ENCODE assay signal across 27 mouse cellular contexts in genomic region chr12:34989537-34990200, GRCm38 (mm10). TPM values are rescaled to one million over a fixed set of nuclear protein-coding genes. Genes with fewer than 3 reads are reported as not detected.
"Had no signal": no experiment of that assay in that cellular context is flagged by ENCODE, and none has a peak within 500 bp of the region (broad histone marks: within the 10 kb centered on the region; RNA-seq: fewer than 3 reads in every experiment).

No protein-coding gene starts in this region.

- H3K4me3 ChIP-seq: left cerebral cortex, adult 2 months; liver, embryonic 13.5 days; megakaryocyte, embryonic 14.5 days had no signal

- H3K9ac ChIP-seq: liver, embryonic 13.5 days; lung, embryonic 14.5 days had no signal

- H3K27ac ChIP-seq: kidney, postnatal 0 days; left cerebral cortex, adult 2 months; liver, embryonic 13.5 days; macrophage had no signal

- H3K4me1 ChIP-seq: liver, embryonic 13.5 days; megakaryocyte, embryonic 14.5 days had no signal

- ATAC-seq: lung, postnatal 0 days had no signal

- DNase-seq: kidney, adult 2 months; kidney, postnatal 25 days; layer of hippocampus, postnatal 36 days; liver, embryonic 13.5 days; lung, embryonic 14.5 days; midbrain, embryonic 14.5 days; thymus, adult 2 months; thymus, postnatal 25 days had no signal

- H3K9me3 ChIP-seq: liver, embryonic 13.5 days; megakaryocyte, embryonic 14.5 days had no signal

- H3K4me2 ChIP-seq: liver, embryonic 13.5 days; lung, embryonic 14.5 days; midbrain, embryonic 11.5 days had no signal

- H3K36me3 ChIP-seq: liver, embryonic 13.5 days had no signal

- H3K27me3 ChIP-seq: liver, embryonic 13.5 days; megakaryocyte, embryonic 14.5 days had no signal

RNA-seq across cellular contexts. Expression of gene Prps1l1, which starts 5.1 kb away (rescaled TPM):
- total RNA-seq: layer of hippocampus, adult 8-10 months; layer of hippocampus, postnatal 10 days; layer of hippocampus, postnatal 36 days; left cerebral cortex, adult 2 months; left cerebral cortex, postnatal 10 days; left cerebral cortex, postnatal 36 days; midbrain, postnatal 0 days had no signal
- polyA plus RNA-seq: intestine, embryonic 14.5 days; kidney, adult 2 months; kidney, embryonic 14.5 days; kidney, postnatal 0 days; limb, embryonic 11.5 days; limb, embryonic 14.5 days; liver, embryonic 16.5 days; lung, embryonic 14.5 days; lung, postnatal 0 days; macrophage; midbrain, embryonic 11.5 days; midbrain, embryonic 14.5 days; midbrain, postnatal 0 days; neural tube, embryonic 11.5 days; neural tube, embryonic 14.5 days; stomach, embryonic 14.5 days; thymus, adult 2 months had no signal
